Mouse (Mus musculus) cortical plate, adult 2 months (tissue): ENCODE measurements around the gene Pdia3.

Experiments
- CTCF ChIP-seq: fragments of 200-500 bp; IDR thresholded peaks from 2 replicates; pipeline ENCODE4 v1.5.1; 2011; ENCODE audit warnings: mild to moderate bottlenecking, control low read depth, low read length; ENCODE audit not compliant: insufficient read depth; ENCODE audit errors: extremely low read depth
- POLR2A ChIP-seq: fragments of 200-500 bp; IDR thresholded peaks from 2 replicates; pipeline ENCODE4 v1.6.1; 2011; ENCODE audit warnings: mild to moderate bottlenecking, low read length, control low read depth; ENCODE audit not compliant: insufficient read depth; ENCODE audit errors: extremely low read depth

DNA sequence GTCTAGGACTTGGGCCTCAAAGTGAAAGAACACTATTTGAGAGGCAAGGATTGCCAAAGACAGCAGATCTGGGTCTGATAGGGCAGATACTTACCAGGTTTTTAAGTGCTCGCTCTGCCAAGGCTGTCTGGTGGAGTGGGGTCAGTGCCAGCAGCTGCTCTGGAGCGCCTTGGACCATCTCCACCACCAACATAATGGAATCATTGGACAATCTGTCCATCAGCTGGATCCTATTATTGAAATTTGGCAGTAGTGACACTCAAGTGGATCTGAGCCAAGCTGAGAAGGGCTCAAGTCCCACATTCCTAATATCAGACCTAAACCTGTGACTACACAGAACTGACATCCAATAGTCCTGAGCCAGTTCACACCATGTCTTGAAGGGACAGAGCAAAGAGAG, 44.7 kb upstream of the Pdia3 start:
- TF ChIP-seq CTCF (no peak), POLR2A (no peak)
